Comparison of ENCODE assay signal across 24 mouse cellular contexts in the genomic region with DNA sequence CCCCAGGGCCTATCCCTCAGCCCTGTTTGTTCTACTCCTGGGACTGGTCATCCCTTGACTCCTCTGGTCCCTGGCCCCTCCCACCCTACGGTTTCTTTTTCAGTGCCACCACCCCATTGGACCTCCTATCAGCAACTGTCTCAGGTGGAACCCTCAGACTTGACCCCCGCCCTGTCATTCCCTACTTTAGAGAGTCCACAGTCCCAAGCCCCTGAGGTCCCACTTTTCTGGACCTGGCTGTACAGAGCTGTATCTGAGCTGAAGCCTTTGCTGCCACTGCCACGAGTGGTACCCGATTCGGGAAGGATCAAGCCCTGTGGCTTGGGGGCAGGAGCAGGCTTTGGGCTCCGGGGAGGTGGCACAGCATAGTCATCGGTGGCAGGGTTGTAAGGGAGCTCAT. TPM values are rescaled to one million over a fixed set of nuclear protein-coding genes. Genes with fewer than 3 reads are reported as not detected.
DNase-seq lines count a peak whose midpoint lies in the region; ATAC-seq and TF ChIP-seq lines count a peak whose summit lies in the region.
"Had no signal": no experiment of that assay in that cellular context is flagged by ENCODE, and none has a peak within 500 bp of the region (broad histone marks: within the 10 kb centered on the region; RNA-seq: fewer than 3 reads in every experiment).

No protein-coding gene starts in this region.

- H3K4me1 ChIP-seq in kidney, embryonic 14.5 days (ENCODE audit: control insufficient read depth, insufficient read depth, low read length) = peaks cover 10% of the 10 kb centered on the region; the same call in 1 of the 2 replicates
- peaks cover 41% of the 10 kb centered on the region for H3K4me1 ChIP-seq in lung, embryonic 15.5 days
- peaks cover 8% of the 10 kb centered on the region; the same call in 1 of the 2 replicates for H3K4me1 ChIP-seq in lung, postnatal 0 days (ENCODE audit: insufficient read depth, low read depth, low read length)
- H3K4me1 ChIP-seq in limb, embryonic 13.5 days = peaks cover 64% of the 10 kb centered on the region
- peaks cover 15% of the 10 kb centered on the region for H3K4me1 ChIP-seq in forebrain, postnatal 0 days (ENCODE audit: insufficient read depth)

- H3K27ac ChIP-seq in kidney, embryonic 14.5 days (ENCODE audit: low read depth, low read length) = no peak overlapping the region
- no peak overlapping the region for H3K27ac ChIP-seq in lung, embryonic 15.5 days
- no peak overlapping the region for H3K27ac ChIP-seq in lung, postnatal 0 days (ENCODE audit: low read length)
- H3K27ac ChIP-seq in limb, embryonic 13.5 days = no peak overlapping the region
- H3K27ac ChIP-seq in forebrain, postnatal 0 days (ENCODE audit: low read depth, low read length) = no peak overlapping the region
- H3K27ac ChIP-seq: heart, embryonic 10.5 days; heart, embryonic 15.5 days; hindbrain, embryonic 12.5 days; hindbrain, postnatal 0 days; intestine, embryonic 15.5 days had no signal

- 0 out of 2 replicates have a peak overlapping the region, but pooled peaks have one; percentile 12 for H3K9ac ChIP-seq in kidney, embryonic 14.5 days (ENCODE audit: low read depth, low read length)
- no peak overlapping the region for H3K9ac ChIP-seq in lung, embryonic 15.5 days
- H3K9ac ChIP-seq in lung, postnatal 0 days (replicated peaks; ENCODE audit: low read depth) = no peak overlapping the region
- H3K9ac ChIP-seq in limb, embryonic 13.5 days = 0 out of 2 replicates have a peak overlapping the region, but pooled peaks have one; percentile 19
- no peak overlapping the region for H3K9ac ChIP-seq in forebrain, postnatal 0 days
- H3K9ac ChIP-seq: heart, embryonic 15.5 days; hindbrain, embryonic 12.5 days; intestine, embryonic 15.5 days had no signal

- no peak for DNase-seq in kidney, adult 18-20 months
- DNase-seq in lung, postnatal 0 days (ENCODE audit: low spot score) = no peak
- no peak for DNase-seq in forebrain, postnatal 0 days
- DNase-seq: adrenal gland, adult 8-10 months; B cell, adult 2 months; cerebellum, adult 2 months; gastrocnemius, postnatal 10 days; kidney, adult 8-10 months; kidney, postnatal 10 days; layer of hippocampus, postnatal 36 days; lung, adult 18-20 months; lung, postnatal 14 days; thymus, postnatal 4 days had no signal

- no peaks in the 10 kb centered on the region for H3K9me3 ChIP-seq in kidney, embryonic 14.5 days (ENCODE audit: control insufficient read depth, low read length)
- H3K9me3 ChIP-seq in lung, embryonic 15.5 days = no peaks in the 10 kb centered on the region
- H3K9me3 ChIP-seq in lung, postnatal 0 days (ENCODE audit: low read length) = no peaks in the 10 kb centered on the region
- no peaks in the 10 kb centered on the region for H3K9me3 ChIP-seq in limb, embryonic 13.5 days
- no peaks in the 10 kb centered on the region for H3K9me3 ChIP-seq in forebrain, postnatal 0 days (ENCODE audit: low read length)
- H3K9me3 ChIP-seq: G1E; heart, embryonic 10.5 days; heart, embryonic 15.5 days; hindbrain, embryonic 12.5 days; intestine, embryonic 15.5 days had no signal

- H3K36me3 ChIP-seq in kidney, embryonic 14.5 days (ENCODE audit: control insufficient read depth, insufficient read depth, low read length) = peaks cover 4% of the 10 kb centered on the region; the same call in 1 of the 2 replicates
- no peaks in the 10 kb centered on the region for H3K36me3 ChIP-seq in lung, embryonic 15.5 days
- H3K36me3 ChIP-seq in lung, postnatal 0 days (ENCODE audit: insufficient read depth, low read length) = no peaks in the 10 kb centered on the region
- no peaks in the 10 kb centered on the region; the same call in 1 of the 2 replicates for H3K36me3 ChIP-seq in limb, embryonic 13.5 days
- H3K36me3 ChIP-seq in forebrain, postnatal 0 days (ENCODE audit: insufficient read depth) = no peaks in the 10 kb centered on the region
- H3K36me3 ChIP-seq: heart, embryonic 15.5 days; hindbrain, embryonic 12.5 days had no signal

- H3K4me3 ChIP-seq in kidney, embryonic 14.5 days (ENCODE audit: low read length) = no peak overlapping the region
- no peak overlapping the region for H3K4me3 ChIP-seq in lung, embryonic 15.5 days
- H3K4me3 ChIP-seq in lung, postnatal 0 days (ENCODE audit: low read depth, low read length) = no peak overlapping the region
- no peak overlapping the region for H3K4me3 ChIP-seq in limb, embryonic 13.5 days
- H3K4me3 ChIP-seq in forebrain, postnatal 0 days (ENCODE audit: low read depth, low read length) = no peak overlapping the region
- H3K4me3 ChIP-seq: heart, embryonic 10.5 days; heart, embryonic 15.5 days; hindbrain, embryonic 12.5 days; intestine, embryonic 15.5 days had no signal

- no peak for ATAC-seq in kidney, embryonic 14.5 days (ENCODE audit: low FRiP score, low TSS enrichment)
- ATAC-seq in lung, embryonic 15.5 days (ENCODE audit: borderline replicate concordance, extremely low read depth, low FRiP score, low TSS enrichment) = no peak
- ATAC-seq in lung, postnatal 0 days = no peak
- ATAC-seq in limb, embryonic 13.5 days (ENCODE audit: low FRiP score, low read depth) = no peak
- no peak for ATAC-seq in forebrain, postnatal 0 days
- ATAC-seq: forebrain, embryonic 16.5 days; hindbrain, postnatal 0 days; intestine, embryonic 15.5 days had no signal

- H3K27me3 ChIP-seq in kidney, embryonic 14.5 days (ENCODE audit: control insufficient read depth, insufficient read depth, low read length) = peaks cover 14% of the 10 kb centered on the region; the same call in 1 of the 2 replicates
- H3K27me3 ChIP-seq in lung, embryonic 15.5 days = peaks cover 3% of the 10 kb centered on the region; the same call in 1 of the 2 replicates
- H3K27me3 ChIP-seq in lung, postnatal 0 days (replicated peaks; ENCODE audit: insufficient read depth, low read length) = no peaks in the 10 kb centered on the region
- H3K27me3 ChIP-seq in limb, embryonic 13.5 days = peaks cover 32% of the 10 kb centered on the region
- peaks cover 24% of the 10 kb centered on the region for H3K27me3 ChIP-seq in forebrain, postnatal 0 days (ENCODE audit: insufficient read depth, low read length)

- H3K4me2 ChIP-seq in kidney, embryonic 14.5 days (replicated peaks; ENCODE audit: low read depth, low read length) = no peak overlapping the region
- 0 out of 2 replicates have a peak overlapping the region, but pooled peaks have one; percentile 1 for H3K4me2 ChIP-seq in lung, embryonic 15.5 days
- no peak overlapping the region for H3K4me2 ChIP-seq in lung, postnatal 0 days (replicated peaks; ENCODE audit: low read depth, low read length)
- H3K4me2 ChIP-seq in limb, embryonic 13.5 days (replicated peaks) = peak overlapping the region; percentile 86
- no peak overlapping the region for H3K4me2 ChIP-seq in forebrain, postnatal 0 days (ENCODE audit: low read depth)
- H3K4me2 ChIP-seq: hindbrain, embryonic 12.5 days; intestine, embryonic 15.5 days; midbrain, embryonic 11.5 days had no signal

- no peak for TF ChIP-seq EP300 in lung, postnatal 0 days (IDR thresholded peaks at IDR 0.05)

- TF ChIP-seq CTCF in lung, postnatal 0 days (IDR thresholded peaks at IDR 0.05) = no peak
- TF ChIP-seq CTCF in forebrain, postnatal 0 days (IDR thresholded peaks at IDR 0.05; ENCODE audit: low read depth) = no peak

- 81% methylated on average over 7 of the region's 7 CpGs for WGBS in kidney, embryonic 14.5 days
- WGBS in lung, embryonic 15.5 days = 72% methylated on average over 7 of the region's 7 CpGs
- WGBS in lung, postnatal 0 days = 78% methylated on average over 7 of the region's 7 CpGs
- WGBS in limb, embryonic 13.5 days = 62% methylated on average over 7 of the region's 7 CpGs
- WGBS in forebrain, postnatal 0 days = 52% methylated on average over 7 of the region's 7 CpGs

RNA-seq across cellular contexts. Expression of a gene that starts 2.2 kb away (rescaled TPM):
- 8.8 and 11.8 TPM in 2 replicates for polyA plus RNA-seq in kidney, embryonic 14.5 days (2014; fragmentation: Nextera tagmentation; extraction: Ambion mirVana)
- 18.3 and 19.6 TPM in 2 replicates for polyA plus RNA-seq in lung, embryonic 15.5 days (2015; fragmentation: Nextera tagmentation; extraction: Ambion mirVana)
- polyA plus RNA-seq in lung, postnatal 0 days (2015; fragmentation: Nextera tagmentation; extraction: Ambion mirVana) = 22.8 and 23.3 TPM in 2 replicates
- polyA plus RNA-seq in limb, embryonic 13.5 days (2015; fragmentation: Nextera tagmentation; extraction: Ambion mirVana) = 16.2 and 16.5 TPM in 2 replicates
- total RNA-seq in forebrain, postnatal 0 days (2014; rRNA removed) = 3.3 and 3.6 TPM in 2 replicates
- 1.4 and 1.5 TPM in 2 replicates for polyA plus RNA-seq in forebrain, postnatal 0 days (2015; fragmentation: Nextera tagmentation; extraction: Ambion mirVana)

RNA-seq across cellular contexts. Expression of a gene that starts 2.9 kb away (rescaled TPM):
- polyA plus RNA-seq in kidney, embryonic 14.5 days (2014; fragmentation: Nextera tagmentation; extraction: Ambion mirVana) = 12.0 and 14.3 TPM in 2 replicates
- 21.9 and 23.2 TPM in 2 replicates for polyA plus RNA-seq in lung, embryonic 15.5 days (2015; fragmentation: Nextera tagmentation; extraction: Ambion mirVana)
- 10.1 and 11.4 TPM in 2 replicates for polyA plus RNA-seq in lung, postnatal 0 days (2015; fragmentation: Nextera tagmentation; extraction: Ambion mirVana)
- 34.4 and 36.3 TPM in 2 replicates for polyA plus RNA-seq in limb, embryonic 13.5 days (2015; fragmentation: Nextera tagmentation; extraction: Ambion mirVana)
- 3.5 and 4.7 TPM in 2 replicates for total RNA-seq in forebrain, postnatal 0 days (2014; rRNA removed)
- polyA plus RNA-seq in forebrain, postnatal 0 days (2015; fragmentation: Nextera tagmentation; extraction: Ambion mirVana) = 4.3 and 4.5 TPM in 2 replicates

RNA-seq across cellular contexts. Expression of a gene that starts 23.2 kb away (rescaled TPM):
- 144 and 156 TPM in 2 replicates for polyA plus RNA-seq in kidney, embryonic 14.5 days (2014; fragmentation: Nextera tagmentation; extraction: Ambion mirVana)
- 177 and 188 TPM in 2 replicates for polyA plus RNA-seq in lung, embryonic 15.5 days (2015; fragmentation: Nextera tagmentation; extraction: Ambion mirVana)
- polyA plus RNA-seq in lung, postnatal 0 days (2015; fragmentation: Nextera tagmentation; extraction: Ambion mirVana) = 201 and 205 TPM in 2 replicates
- 168 and 181 TPM in 2 replicates for polyA plus RNA-seq in limb, embryonic 13.5 days (2015; fragmentation: Nextera tagmentation; extraction: Ambion mirVana)
- total RNA-seq in forebrain, postnatal 0 days (2014; rRNA removed) = 85.9 and 146 TPM in 2 replicates
- polyA plus RNA-seq in forebrain, postnatal 0 days (2015; fragmentation: Nextera tagmentation; extraction: Ambion mirVana) = 126 and 129 TPM in 2 replicates

RNA-seq across cellular contexts. Expression of a gene that starts 24.0 kb away (rescaled TPM):
- 51.1 and 64.9 TPM in 2 replicates for polyA plus RNA-seq in kidney, embryonic 14.5 days (2014; fragmentation: Nextera tagmentation; extraction: Ambion mirVana)
- 76.6 and 78.4 TPM in 2 replicates for polyA plus RNA-seq in lung, embryonic 15.5 days (2015; fragmentation: Nextera tagmentation; extraction: Ambion mirVana)
- 50.5 and 55.5 TPM in 2 replicates for polyA plus RNA-seq in lung, postnatal 0 days (2015; fragmentation: Nextera tagmentation; extraction: Ambion mirVana)
- 78.4 and 82.4 TPM in 2 replicates for polyA plus RNA-seq in limb, embryonic 13.5 days (2015; fragmentation: Nextera tagmentation; extraction: Ambion mirVana)
- 46.1 and 47.0 TPM in 2 replicates for total RNA-seq in forebrain, postnatal 0 days (2014; rRNA removed)
- polyA plus RNA-seq in forebrain, postnatal 0 days (2015; fragmentation: Nextera tagmentation; extraction: Ambion mirVana) = 75.1 and 81.0 TPM in 2 replicates

RNA-seq across cellular contexts. Expression of a gene that starts 26.5 kb away (rescaled TPM):
- polyA plus RNA-seq in kidney, embryonic 14.5 days (2014; fragmentation: Nextera tagmentation; extraction: Ambion mirVana) = 1.9 and 2.6 TPM in 2 replicates
- polyA plus RNA-seq in lung, embryonic 15.5 days (2015; fragmentation: Nextera tagmentation; extraction: Ambion mirVana) = 0.98 and 1.7 TPM in 2 replicates
- polyA plus RNA-seq in lung, postnatal 0 days (2015; fragmentation: Nextera tagmentation; extraction: Ambion mirVana) = 1.9 and 2.4 TPM in 2 replicates
- 0.64 and 0.87 TPM in 2 replicates for polyA plus RNA-seq in limb, embryonic 13.5 days (2015; fragmentation: Nextera tagmentation; extraction: Ambion mirVana)
- 0.05 TPM in 1 of 2 replicates, not detected in the other for total RNA-seq in forebrain, postnatal 0 days (2014; rRNA removed)
- 0.11 and 0.13 TPM in 2 replicates for polyA plus RNA-seq in forebrain, postnatal 0 days (2015; fragmentation: Nextera tagmentation; extraction: Ambion mirVana)
- total RNA-seq: hindbrain, postnatal 0 days had no signal

Comparison
In these comparisons a context has a peak if more than half of its experiments do, and no peak if none do; other contexts are left out.
1. H3K4me2 ChIP-seq: peak in lung, embryonic 15.5 days (single experiment) and limb, embryonic 13.5 days (single experiment); none in kidney, embryonic 14.5 days (single experiment), lung, postnatal 0 days (single experiment) and forebrain, postnatal 0 days (single experiment).
2. H3K9ac ChIP-seq: peak in kidney, embryonic 14.5 days (single experiment) and limb, embryonic 13.5 days (single experiment); none in lung, embryonic 15.5 days (single experiment), lung, postnatal 0 days (single experiment) and forebrain, postnatal 0 days (single experiment).